Mouse (Mus musculus): Measurements from ENCODE around the gene Gm6370. TPM values are rescaled to one million over a fixed set of nuclear protein-coding genes. Genes with fewer than 3 reads are reported as not detected.

Gene Gm6370
- total and polyA plus RNA-seq, 3 experiments: not detected

GRCm38 (mm10) chr5:146451592-146452254, 39.4 kb upstream of the Gm6370 start:
- Histone ChIP-seq H3K4me2 (ENCODE audit: insufficient read depth, low read depth, poor library complexity, severe bottlenecking) (no peak overlapping the region), H3K27ac (ENCODE audit: insufficient read depth, low read depth) (no peak overlapping the region), H3K9me3 (replicated peaks; ENCODE audit: low read length) (no peaks in the 10 kb centered on the region), H3K36me3 (replicated peaks in 1 of 2; ENCODE audit: control insufficient read depth in 1 of 2, insufficient read depth in 1 of 2, low read length in 1 of 2) (no peaks in the 10 kb centered on the region), H3K4me1 (ENCODE audit: control insufficient read depth in 1 of 2, insufficient read depth in 2 of 2) (no peaks in the 10 kb centered on the region; a peak in 1 of 4 replicates), H3K27me3 (replicated peaks) (peaks cover 50% of the 10 kb centered on the region), H3K4me3 (replicated peaks in 1 of 3; ENCODE audit: low read depth in 2 of 3, low read length in 2 of 3, poor library complexity in 1 of 3) (no peak overlapping the region), H3K79me2 (replicated peaks; ENCODE audit: control insufficient read depth, extremely low read depth, insufficient read depth, poor library complexity, severe bottlenecking) (no peaks in the 10 kb centered on the region), H3K9ac (ENCODE audit: insufficient read depth, low read depth) (no peak overlapping the region)
- TF ChIP-seq ZKSCAN1 (IDR thresholded peaks at IDR 0.05; ENCODE audit: borderline replicate concordance, low read depth, low read length) (no peak), EP300 (IDR thresholded peaks at IDR 0.05; ENCODE audit: low read length) (no peak), GABPA (IDR thresholded peaks at IDR 0.05; ENCODE audit: insufficient replicate concordance, low read depth, low read length) (no peak), JUND (conservative IDR thresholded peaks at IDR 0.05; ENCODE audit: low read depth, low read length) (no peak), ZMIZ1 (IDR thresholded peaks at IDR 0.05; ENCODE audit: low read depth, low read length) (no peak), USF1 (IDR thresholded peaks at IDR 0.05; ENCODE audit: low read depth, low read length) (no peak), RCOR1 (conservative IDR thresholded peaks at IDR 0.05; ENCODE audit: low read depth, low read length) (no peak), MYC (IDR thresholded peaks at IDR 0.05; ENCODE audit: low read depth, low read length) (no peak), POLR2A (IDR thresholded peaks at IDR 0.05; ENCODE audit: low read depth, low read length) (no peak), KAT2A (IDR thresholded peaks at IDR 0.05; ENCODE audit: insufficient replicate concordance, low read length) (no peak), ELF1 (IDR thresholded peaks at IDR 0.05; ENCODE audit: low read depth, low read length) (no peak), E2F4 (IDR thresholded peaks at IDR 0.05; ENCODE audit: insufficient replicate concordance, low read depth, low read length) (no peak), MXI1 (IDR thresholded peaks at IDR 0.05; ENCODE audit: low read depth, low read length) (no peak)
- no peak for DNase-seq (ENCODE audit: extremely low read depth)
- in situ Hi-C loops (cut with MboI; ENCODE audit: low pct_ligation_motif_present, low pct_unique_long_range_greater_than_20kb, low sequenced_read_pairs): loop anchor here (25.0 kb wide), 1 partner anchor 264 kb away; the partner anchor contains the start of gene 1700001J03Rik
- dilution Hi-C loops (cut with MboI; ENCODE audit: extremely low pct_ligation_motif_present, extremely low pct_unique_long_range_greater_than_20kb, low sequenced_read_pairs): no loop called here

GRCm38 (mm10) chr5:146453556-146453955, 37.6 kb upstream of the Gm6370 start:
- Histone ChIP-seq H3K9me3 (replicated peaks; ENCODE audit: low read length) (no peaks in the 10 kb centered on the region), H3K9ac (ENCODE audit: insufficient read depth, low read depth) (no peak overlapping the region), H3K27me3 (replicated peaks) (peaks cover 48% of the 10 kb centered on the region), H3K27ac (ENCODE audit: insufficient read depth, low read depth) (no peak overlapping the region), H3K4me2 (ENCODE audit: insufficient read depth, low read depth, poor library complexity, severe bottlenecking) (no peak overlapping the region), H3K4me1 (ENCODE audit: control insufficient read depth in 1 of 2, insufficient read depth in 2 of 2) (no peaks in the 10 kb centered on the region; a peak in 1 of 4 replicates), H3K79me2 (replicated peaks; ENCODE audit: control insufficient read depth, extremely low read depth, insufficient read depth, poor library complexity, severe bottlenecking) (no peaks in the 10 kb centered on the region), H3K36me3 (replicated peaks in 1 of 2; ENCODE audit: control insufficient read depth in 1 of 2, insufficient read depth in 1 of 2, low read length in 1 of 2) (no peaks in the 10 kb centered on the region), H3K4me3 (replicated peaks in 1 of 3; ENCODE audit: low read depth in 2 of 3, low read length in 2 of 3, poor library complexity in 1 of 3) (no peak overlapping the region)
- dilution Hi-C loops (cut with MboI; ENCODE audit: extremely low pct_ligation_motif_present, extremely low pct_unique_long_range_greater_than_20kb, low sequenced_read_pairs): no loop called here
- TF ChIP-seq ETS1 (conservative IDR thresholded peaks at IDR 0.05; ENCODE audit: low read depth, low read length) (no peak), NRF1 (IDR thresholded peaks at IDR 0.05; ENCODE audit: low read depth, low read length) (no peak), ZNF384 (IDR thresholded peaks at IDR 0.05; ENCODE audit: low read depth, low read length) (no peak), TBP (conservative IDR thresholded peaks at IDR 0.05; ENCODE audit: low read depth, low read length) (no peak), GABPA (IDR thresholded peaks at IDR 0.05; ENCODE audit: insufficient replicate concordance, low read depth, low read length) (no peak), CHD2 (IDR thresholded peaks at IDR 0.05; ENCODE audit: low read length) (no peak), CHD1 (IDR thresholded peaks at IDR 0.05; ENCODE audit: low read depth, low read length) (no peak), MAZ (IDR thresholded peaks at IDR 0.05; ENCODE audit: low read depth, low read length) (no peak), PAX5 (IDR thresholded peaks at IDR 0.05; ENCODE audit: low read length) (no peak), ZC3H11A (IDR thresholded peaks at IDR 0.05; ENCODE audit: low read depth, low read length) (no peak), CTCF (conservative IDR thresholded peaks at IDR 0.05 in 1 of 2, IDR thresholded peaks at IDR 0.05 in 1 of 2; ENCODE audit: low read depth in 2 of 2, low read length in 2 of 2) (no peak)
- DNase-seq (ENCODE audit: extremely low read depth): no peak
- in situ Hi-C loops (cut with MboI; ENCODE audit: low pct_ligation_motif_present, low pct_unique_long_range_greater_than_20kb, low sequenced_read_pairs): loop anchor here (25.0 kb wide), 1 partner anchor 266 kb away; the partner anchor contains the start of gene 1700001J03Rik

Data from CH12.LX (cell line).